Mouse (Mus musculus) kidney, adult 2 months (tissue): ENCODE data around the gene Sec14l2. TPM values are rescaled to one million over a fixed set of nuclear protein-coding genes. Genes with fewer than 3 reads are reported as not detected.

Source experiments
- DNase-seq: peaks from one replicate; pipeline ENCODE4 v3.0.0; 2021
- H3K27ac ChIP-seq: fragments of 200-500 bp; 2 replicates; pipeline ENCODE4 v1.5.1; 2012; ENCODE audit warnings: low read depth, low read length, control low read depth, inconsistent platforms; ENCODE audit not compliant: insufficient read depth
- H3K27me3 ChIP-seq: fragments of 200-500 bp; replicated peaks from 2 replicates; pipeline ENCODE4 v1.6.1; 2012; ENCODE audit warnings: mild to moderate bottlenecking, moderate library complexity, low read length, inconsistent platforms; ENCODE audit not compliant: control insufficient read depth, insufficient read depth
- H3K36me3 ChIP-seq: fragments of 200-500 bp; 2 replicates; pipeline ENCODE4 v1.6.1; 2012; ENCODE audit warnings: mild to moderate bottlenecking, moderate library complexity, low read length, inconsistent platforms; ENCODE audit not compliant: control insufficient read depth, insufficient read depth
- H3K4me1 ChIP-seq: fragments of 200-500 bp; 2 replicates; pipeline ENCODE4 v1.6.1; 2011; ENCODE audit warnings: low read length; ENCODE audit not compliant: control insufficient read depth, insufficient read depth
- H3K4me3 ChIP-seq: fragments of 200-500 bp; 2 replicates; pipeline ENCODE4 v1.5.1; 2011; ENCODE audit warnings: mild to moderate bottlenecking, low read depth, low read length, control low read depth; ENCODE audit not compliant: insufficient read depth
- CTCF ChIP-seq: fragments of 200-500 bp; conservative IDR thresholded peaks from 2 replicates; pipeline ENCODE4 v1.5.1; 2011; ENCODE audit warnings: low read depth, mild to moderate bottlenecking, control low read depth, low read length, moderate library complexity, mixed read lengths; ENCODE audit not compliant: insufficient read depth, insufficient read length
- POLR2A ChIP-seq: fragments of 200-500 bp; IDR thresholded peaks from one replicate; pipeline ENCODE4 v1.6.1; 2011; ENCODE audit warnings: low read depth, low read length, control low read depth
- WGBS: fragments of 180-500 bp; shearing (Covaris S2); methylation state at CpG from one replicate; pipeline ENCODE4 v1.1.7; 2018; 5-methylcytosine and 5-hydroxymethylcytosine counted together
- polyA plus RNA-seq: library from polyadenylated mRNA; depleted of rRNA; stranded (reverse); fragments of >200 nt; gene quantifications from 2 replicates; pipeline ENCODE4 v1.2.3, GENCODE M21; 2012

Gene Sec14l2
- polyA plus RNA-seq, 1 experiment: 1.8 TPM

DNA sequence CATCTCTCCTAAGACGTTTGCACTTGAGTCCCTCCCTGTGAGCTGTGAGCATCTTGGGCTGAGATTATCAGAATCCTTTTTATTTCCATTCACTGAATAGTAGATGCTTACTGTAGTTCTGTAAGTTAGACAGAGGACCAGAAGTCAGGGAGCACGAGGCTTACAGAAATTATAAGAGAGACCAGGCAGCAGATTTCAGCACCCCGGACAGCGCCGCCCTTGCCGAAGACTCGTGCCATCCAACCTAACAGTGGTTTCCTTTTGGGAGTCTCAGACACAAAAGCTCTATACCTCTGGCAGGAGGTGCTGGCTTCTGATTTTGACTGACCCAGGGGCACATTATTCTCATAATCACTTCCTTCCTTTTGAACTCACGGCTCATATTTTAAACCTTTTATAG is 46.6 kb downstream of the Sec14l2 start:
- H3K4me1 ChIP-seq: no peaks in the 10 kb centered on the region
- no peaks in the 10 kb centered on the region for H3K27me3 ChIP-seq
- WGBS: 11% methylated on average over 8 of the region's 8 CpGs
- H3K4me3 ChIP-seq: no peak overlapping the region
- DNase-seq: peak; percentile 49
- H3K27ac ChIP-seq: no peak overlapping the region
- TF ChIP-seq POLR2A (no peak), CTCF (no peak)
- no peaks in the 10 kb centered on the region for H3K36me3 ChIP-seq

DNA sequence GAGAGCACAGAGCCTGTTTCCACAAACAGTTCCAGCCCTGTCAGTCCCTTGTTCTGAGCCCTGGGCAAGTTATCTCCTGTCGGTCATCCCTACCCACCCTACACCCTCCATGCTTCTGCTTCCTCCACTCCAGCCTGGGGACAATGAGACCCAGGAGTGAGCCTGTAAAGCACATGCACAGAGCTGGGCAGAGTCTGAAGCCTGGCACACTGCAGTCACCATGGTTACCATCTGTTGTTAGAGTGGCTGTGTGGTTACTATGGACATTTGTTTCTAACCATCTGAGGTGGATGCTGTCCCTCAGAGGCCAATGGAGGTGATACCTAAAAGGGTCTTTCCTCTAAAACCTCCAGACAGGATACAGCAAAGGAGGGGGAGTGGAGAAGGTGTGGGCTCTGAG is 53.6 kb downstream of the Sec14l2 start:
- Histone ChIP-seq H3K4me1 (no peaks in the 10 kb centered on the region), H3K36me3 (no peaks in the 10 kb centered on the region), H3K4me3 (no peak overlapping the region), H3K27ac (no peak overlapping the region), H3K27me3 (no peaks in the 10 kb centered on the region)
- no peak for DNase-seq
- TF ChIP-seq CTCF (no peak), POLR2A (no peak)
- 77% methylated on average over 1 of the region's 1 CpGs for WGBS

DNA sequence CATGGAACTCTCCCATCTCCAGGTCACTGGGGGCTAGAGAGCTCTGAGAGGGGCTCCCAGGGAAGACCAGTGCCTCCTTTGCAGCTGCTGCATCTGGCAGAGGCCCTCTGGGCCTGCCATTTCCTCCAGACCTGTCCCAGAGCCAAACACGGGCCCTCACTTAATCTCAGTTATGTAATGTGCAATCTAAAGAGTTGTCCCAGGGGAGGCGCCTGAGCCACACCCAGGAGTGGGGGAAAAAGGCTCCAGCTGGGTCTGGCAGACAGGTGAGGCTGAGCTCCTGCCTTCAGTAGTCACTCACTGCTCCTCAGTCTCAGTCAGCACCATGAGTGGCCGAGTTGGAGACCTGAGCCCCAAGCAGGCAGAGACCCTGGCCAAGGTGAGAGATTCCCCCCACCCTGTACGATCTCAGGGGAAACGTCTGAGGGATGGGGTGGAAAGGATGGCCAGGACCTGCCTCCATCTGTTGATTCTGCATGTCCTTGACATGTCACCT is 58.5 kb downstream of the Sec14l2 start, which contains the start of gene Sec14l3:
Gene Sec14l3 (plus strand): TSS at position 215 of the 496 bp plus-strand sequence.
- no peak for DNase-seq
- no peaks in the 10 kb centered on the region for H3K27me3 ChIP-seq
- 62% methylated on average over 5 of the region's 5 CpGs for WGBS
- no peak within 1 kb of the TSS for H3K27ac ChIP-seq
- no peaks in the 10 kb centered on the region for H3K36me3 ChIP-seq
- no peak within 1 kb of the TSS for H3K4me3 ChIP-seq
- no peaks in the 10 kb centered on the region for H3K4me1 ChIP-seq
- TF ChIP-seq POLR2A (no peak), CTCF (no peak)

DNA sequence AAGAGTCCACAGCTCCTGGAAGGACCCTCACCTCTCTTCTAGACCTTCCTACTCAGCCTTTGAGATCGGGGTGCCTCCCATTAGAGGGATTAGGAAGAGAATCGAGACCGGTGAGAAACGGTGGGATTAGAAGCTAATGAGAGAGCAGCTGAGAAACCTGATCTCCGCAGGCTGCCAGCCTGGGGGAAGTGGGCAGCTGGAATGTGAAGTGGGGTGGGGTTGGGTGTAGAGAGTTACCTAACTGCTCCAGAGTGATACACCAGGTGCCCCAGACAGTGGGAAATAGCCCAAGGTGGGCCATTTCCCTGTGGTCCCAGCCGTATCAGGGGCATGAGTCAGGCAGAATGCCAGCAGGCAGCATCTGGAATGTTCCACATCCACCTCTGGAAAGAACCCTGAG is 60.2 kb downstream of the Sec14l2 start:
- no peak for DNase-seq
- Histone ChIP-seq H3K4me1 (no peaks in the 10 kb centered on the region), H3K27me3 (no peaks in the 10 kb centered on the region), H3K27ac (no peak overlapping the region), H3K36me3 (no peaks in the 10 kb centered on the region), H3K4me3 (no peak overlapping the region)
- 36% methylated on average over 6 of the region's 6 CpGs for WGBS
- TF ChIP-seq POLR2A (no peak), CTCF (no peak)

DNA sequence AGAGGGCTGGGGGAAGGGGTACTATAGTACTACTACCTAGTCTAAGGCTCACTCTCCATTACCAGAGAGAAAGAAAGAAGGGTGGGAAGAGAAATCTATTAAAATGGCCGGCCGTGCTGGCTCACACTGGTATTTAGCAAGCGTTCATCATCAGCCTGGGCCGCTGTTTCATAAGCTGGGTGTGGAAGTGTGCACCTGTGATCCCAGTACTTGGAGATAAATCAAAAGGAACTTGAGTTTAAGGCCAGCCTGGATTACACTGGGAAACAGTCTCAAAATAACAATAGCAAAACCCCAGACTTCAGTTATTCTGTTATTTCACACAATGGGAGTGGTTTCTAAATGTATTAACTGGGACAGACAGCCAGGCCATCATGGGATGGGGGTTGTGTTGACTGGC is 60.7 kb downstream of the Sec14l2 start:
- Histone ChIP-seq H3K4me3 (no peak overlapping the region), H3K27ac (no peak overlapping the region), H3K27me3 (no peaks in the 10 kb centered on the region), H3K36me3 (no peaks in the 10 kb centered on the region), H3K4me1 (no peaks in the 10 kb centered on the region)
- DNase-seq: no peak
- WGBS: 84% methylated on average over 4 of the region's 4 CpGs
- TF ChIP-seq POLR2A (no peak), CTCF (no peak)

DNA sequence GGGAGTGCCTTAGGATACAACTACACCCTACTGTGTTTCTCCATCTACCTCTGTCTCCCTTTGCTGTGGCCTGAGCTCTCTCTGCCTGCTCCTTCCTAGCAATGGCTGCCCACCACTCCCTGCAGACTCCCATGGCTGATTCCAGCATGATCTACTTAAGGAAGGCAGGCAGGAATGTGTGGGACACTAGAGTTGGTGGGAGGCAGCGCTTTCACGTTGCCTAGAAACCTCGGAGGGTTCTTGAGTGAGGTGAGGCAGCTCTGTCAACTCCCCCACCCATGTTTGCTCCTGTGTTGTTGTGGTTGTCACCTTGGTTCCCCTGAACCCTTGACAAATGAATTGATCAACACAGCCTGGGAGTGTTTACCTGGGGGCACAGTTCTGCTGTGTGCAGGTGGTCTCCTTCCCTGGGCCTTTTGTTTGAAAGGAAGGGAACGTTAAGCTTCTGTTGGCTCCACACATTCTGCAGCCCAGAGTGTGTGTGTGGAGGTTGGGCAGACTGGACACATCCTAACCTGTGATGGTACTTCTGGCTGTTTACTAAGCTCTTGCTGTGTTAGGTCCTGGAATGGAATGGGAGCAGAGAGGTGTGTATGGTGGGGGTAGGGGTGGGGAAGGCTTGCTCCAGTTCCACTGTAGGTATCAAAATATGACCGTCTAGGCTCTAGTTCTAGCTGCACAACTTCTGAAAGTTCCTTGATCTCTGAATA is 62.2 kb downstream of the Sec14l2 start:
- no peaks in the 10 kb centered on the region for H3K27me3 ChIP-seq
- WGBS: 58% methylated on average over 5 of the region's 5 CpGs
- H3K27ac ChIP-seq: no peak overlapping the region
- H3K4me1 ChIP-seq: no peaks in the 10 kb centered on the region
- TF ChIP-seq POLR2A (no peak), CTCF (no peak)
- H3K36me3 ChIP-seq: no peaks in the 10 kb centered on the region
- no peak overlapping the region for H3K4me3 ChIP-seq
- DNase-seq: no peak

DNA sequence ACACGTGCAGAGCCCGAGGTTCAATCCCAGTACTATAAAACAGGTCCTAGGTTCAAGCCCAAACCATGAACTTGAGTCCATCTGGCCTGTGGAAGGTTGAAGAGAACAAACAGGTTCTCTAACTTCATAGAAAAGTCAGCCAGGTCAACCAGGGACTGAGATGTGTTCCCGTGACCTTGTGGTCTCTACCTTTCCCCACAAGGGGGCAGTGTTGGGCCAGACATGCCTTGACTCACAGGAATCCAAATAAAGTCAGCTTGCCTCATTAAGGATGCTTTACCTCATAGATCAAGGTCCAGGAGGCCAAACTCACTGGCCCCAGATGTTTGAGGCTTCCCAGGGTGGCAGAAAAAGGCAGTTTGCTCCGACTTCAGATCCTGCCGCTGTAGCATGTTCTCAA is 69.6 kb downstream of the Sec14l2 start:
- H3K36me3 ChIP-seq: no peaks in the 10 kb centered on the region
- peak; percentile 89 for DNase-seq
- no peak overlapping the region for H3K4me3 ChIP-seq
- TF ChIP-seq POLR2A (no peak), CTCF (peak; percentile 96)
- H3K27ac ChIP-seq: no peak overlapping the region
- H3K4me1 ChIP-seq: no peaks in the 10 kb centered on the region
- 15% methylated on average over 5 of the region's 5 CpGs for WGBS
- no peaks in the 10 kb centered on the region for H3K27me3 ChIP-seq

DNA sequence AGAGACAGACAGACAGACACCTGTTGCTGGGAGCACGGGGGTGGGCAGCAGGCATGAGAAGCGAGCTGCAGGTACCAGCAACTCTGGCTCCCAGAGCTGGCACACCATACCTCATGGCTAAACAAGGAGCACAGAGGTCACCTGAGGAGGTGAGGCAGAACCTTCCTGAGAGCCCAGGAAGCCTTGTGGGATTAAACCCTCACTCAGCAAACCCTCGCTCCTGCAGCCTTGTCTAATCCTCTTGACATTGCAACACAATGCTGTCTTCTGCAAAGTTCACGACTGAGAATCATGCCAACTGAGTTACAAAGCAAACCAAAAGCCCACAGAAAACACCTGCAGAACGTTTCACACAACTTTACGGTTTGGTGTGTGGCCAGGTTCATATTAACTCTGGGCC is 74.8 kb downstream of the Sec14l2 start:
- Histone ChIP-seq H3K4me3 (no peak overlapping the region), H3K4me1 (no peaks in the 10 kb centered on the region), H3K27me3 (no peaks in the 10 kb centered on the region), H3K27ac (no peak overlapping the region), H3K36me3 (no peaks in the 10 kb centered on the region)
- no peak for TF ChIP-seq POLR2A
- TF ChIP-seq CTCF: no peak
- no peak for DNase-seq
- WGBS: 82% methylated on average over 6 of the region's 6 CpGs
